ENCODE assay signal across 18 mouse cellular contexts in the genomic region with DNA sequence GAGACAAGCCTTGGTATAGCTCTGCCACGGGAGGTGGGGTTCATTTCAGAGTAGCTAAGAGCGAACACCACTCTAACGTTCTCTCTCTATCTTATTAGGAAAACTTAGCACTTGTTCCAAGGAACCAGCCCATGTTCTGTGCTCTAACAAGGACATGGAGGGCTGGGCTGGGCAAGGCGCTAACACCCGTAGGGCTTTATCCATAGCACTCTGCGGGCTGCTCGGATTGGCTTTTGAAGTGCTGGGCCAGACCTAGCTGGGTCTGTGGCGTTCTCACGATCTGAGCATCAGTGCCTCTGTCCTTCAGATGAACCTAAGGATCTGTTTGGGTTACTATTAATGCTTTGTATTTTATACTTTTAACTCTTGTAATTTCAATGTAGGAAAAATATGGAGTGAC.
"Had no signal": no experiment of that assay in that cellular context is flagged by ENCODE, and none has a peak within 500 bp of the region (broad histone marks: within the 10 kb centered on the region; RNA-seq: fewer than 3 reads in every experiment).

No protein-coding gene starts in this region.

- H3K4me1 ChIP-seq: neural tube, embryonic 13.5 days; neural tube, embryonic 15.5 days had no signal

- H3K27ac ChIP-seq: midbrain, embryonic 12.5 days; neural tube, embryonic 13.5 days; neural tube, embryonic 15.5 days had no signal

- H3K27me3 ChIP-seq: midbrain, embryonic 12.5 days; neural tube, embryonic 13.5 days; neural tube, embryonic 15.5 days had no signal

- ATAC-seq: midbrain, embryonic 16.5 days had no signal

- H3K4me3 ChIP-seq: midbrain, embryonic 12.5 days; myocyte; neural tube, embryonic 13.5 days; neural tube, embryonic 15.5 days had no signal

- H3K9me3 ChIP-seq: midbrain, embryonic 12.5 days; neural tube, embryonic 13.5 days; neural tube, embryonic 15.5 days had no signal

- DNase-seq: lung, adult 18-20 months; lung, postnatal 10 days; lung, postnatal 4 days; midbrain, embryonic 14.5 days; retina, postnatal 1 day; right cerebral cortex, adult 18-20 months; right cerebral cortex, postnatal 25 days; right cerebral cortex, postnatal 4 days; spleen, adult 18-20 months; thymus, adult 18-20 months; thymus, postnatal 14 days; thymus, postnatal 36 days had no signal

- H3K9ac ChIP-seq: lung, embryonic 14.5 days; midbrain, embryonic 12.5 days; neural tube, embryonic 13.5 days; neural tube, embryonic 15.5 days had no signal

- H3K4me2 ChIP-seq: lung, embryonic 14.5 days; midbrain, embryonic 12.5 days; neural tube, embryonic 13.5 days; neural tube, embryonic 15.5 days had no signal
